Mouse (Mus musculus): ENCODE measurements around the gene Mtf1. TPM values are rescaled to one million over a fixed set of nuclear protein-coding genes. Genes with fewer than 3 reads are reported as not detected.

Gene Mtf1
- polyA plus RNA-seq, 1 experiment from 2014 or later = 9.1 TPM

DNA sequence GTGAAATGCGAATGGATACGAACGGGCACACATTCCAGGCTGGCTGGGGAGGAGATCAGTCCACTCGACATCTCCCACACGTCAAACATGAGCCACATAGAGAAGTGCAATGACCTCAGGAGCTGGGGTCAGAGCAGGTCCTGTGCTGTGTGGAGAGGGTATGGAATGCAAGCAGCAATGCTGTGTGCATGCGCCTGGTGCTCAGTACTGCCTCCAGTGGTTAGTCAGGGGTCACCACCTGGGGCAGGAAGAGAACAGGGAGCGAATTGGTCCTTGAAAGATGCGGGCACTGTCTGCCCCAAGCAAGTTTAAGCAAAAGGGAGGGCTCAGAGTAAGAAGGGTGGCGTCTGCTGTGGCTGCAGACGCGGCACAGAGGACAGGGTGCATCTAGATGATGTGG is 41.6 kb downstream of the Mtf1 start:
- H3K4me3 ChIP-seq (ENCODE audit: low read depth, low read length) = no peak overlapping the region
- H3K9ac ChIP-seq (replicated peaks) = no peak overlapping the region
- TF ChIP-seq EP300 (IDR thresholded peaks at IDR 0.05; ENCODE audit: low read depth) = no peak
- peak; percentile 89 for TF ChIP-seq CTCF (IDR thresholded peaks at IDR 0.05; ENCODE audit: low read depth)
- peak; percentile 64 for ATAC-seq
- H3K4me2 ChIP-seq (ENCODE audit: low read depth, low read length) = no peak overlapping the region
- H3K27ac ChIP-seq (ENCODE audit: low read depth) = no peak overlapping the region
- H3K4me1 ChIP-seq (ENCODE audit: insufficient read depth) = no peaks in the 10 kb centered on the region
- DNase-seq = peak; percentile 57
- WGBS (ENCODE audit: insufficient replicate concordance) = 61% methylated on average over 11 of the region's 11 CpGs
- no peaks in the 10 kb centered on the region for H3K27me3 ChIP-seq (ENCODE audit: insufficient read depth, low read length)
- peaks cover 26% of the 10 kb centered on the region for H3K36me3 ChIP-seq (replicated peaks; ENCODE audit: insufficient read depth, low read length)
- no peaks in the 10 kb centered on the region for H3K9me3 ChIP-seq (ENCODE audit: low read length)

DNA sequence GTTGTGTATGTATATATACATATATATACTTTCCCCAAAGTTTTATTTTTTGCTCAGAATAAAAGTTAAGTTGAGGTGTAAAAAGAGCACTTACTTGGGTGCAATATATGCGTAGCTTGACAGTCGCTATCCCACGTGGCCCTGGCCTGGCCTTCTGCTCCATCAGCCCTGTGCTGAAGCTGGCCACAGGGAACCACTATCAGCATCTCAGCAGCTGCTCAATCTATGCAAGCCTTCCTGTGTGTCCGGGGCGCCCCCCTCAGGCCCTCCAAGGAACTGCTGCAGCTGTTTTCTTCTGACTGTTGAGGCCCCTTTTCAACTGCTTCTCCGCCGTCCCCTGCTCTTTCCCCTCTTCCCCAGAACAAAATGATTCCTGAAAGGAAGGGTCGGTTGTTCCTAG is 45.7 kb downstream of the Mtf1 start:
- Histone ChIP-seq H3K4me1 (ENCODE audit: insufficient read depth) (peaks cover 14% of the 10 kb centered on the region), H3K27ac (ENCODE audit: low read depth) (no peak overlapping the region), H3K36me3 (replicated peaks; ENCODE audit: insufficient read depth, low read length) (peaks cover 9% of the 10 kb centered on the region; the same call in 1 of the 2 replicates), H3K4me3 (ENCODE audit: low read depth, low read length) (no peak overlapping the region), H3K9ac (replicated peaks) (no peak overlapping the region), H3K27me3 (ENCODE audit: insufficient read depth, low read length) (no peaks in the 10 kb centered on the region), H3K4me2 (ENCODE audit: low read depth, low read length) (no peak overlapping the region), H3K9me3 (ENCODE audit: low read length) (no peaks in the 10 kb centered on the region)
- 10% methylated on average over 8 of the region's 8 CpGs for WGBS (ENCODE audit: insufficient replicate concordance)
- TF ChIP-seq EP300 (IDR thresholded peaks at IDR 0.05; ENCODE audit: low read depth) (no peak), CTCF (IDR thresholded peaks at IDR 0.05; ENCODE audit: low read depth) (peak; percentile 98)
- DNase-seq = peak; percentile 86
- peak; percentile 31 for ATAC-seq

DNA sequence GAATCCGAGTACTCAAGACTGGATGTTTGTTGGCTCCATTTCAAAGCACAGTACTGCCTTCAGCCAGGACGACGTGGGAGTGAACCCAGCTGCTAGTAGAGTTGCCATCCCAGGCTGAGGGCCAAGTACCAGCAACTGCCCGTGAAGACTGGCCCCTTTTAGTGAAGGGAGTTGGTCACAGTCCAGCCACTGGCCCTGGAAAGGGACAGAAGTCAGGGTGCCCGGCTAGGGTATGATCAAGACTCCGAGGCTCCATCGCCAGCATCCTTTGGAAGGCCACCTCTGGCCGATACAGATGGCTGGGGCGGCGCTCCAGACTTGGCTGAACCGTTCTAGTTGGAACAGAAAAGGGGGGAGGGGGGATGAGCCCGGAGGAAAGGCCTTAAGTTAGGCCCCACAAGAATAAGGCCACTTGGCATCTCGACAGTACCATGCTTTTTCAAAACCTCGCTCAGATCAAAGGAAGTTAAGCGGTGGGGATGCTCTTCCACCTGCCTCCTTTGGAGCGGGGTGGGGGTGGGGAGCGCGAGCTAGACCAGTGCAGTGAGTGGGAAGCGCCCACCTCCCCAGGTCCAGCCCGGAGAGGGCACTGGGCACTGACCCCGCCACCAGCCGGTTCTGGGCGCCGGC is 47.8 kb downstream of the Mtf1 start:
- Histone ChIP-seq H3K9me3 (ENCODE audit: low read length) (no peaks in the 10 kb centered on the region), H3K9ac (replicated peaks) (peak overlapping the region; percentile 94), H3K4me2 (ENCODE audit: low read depth, low read length) (peak overlapping the region; percentile 83), H3K27ac (ENCODE audit: low read depth) (peak overlapping the region; percentile 96), H3K27me3 (ENCODE audit: insufficient read depth, low read length) (no peaks in the 10 kb centered on the region), H3K4me1 (ENCODE audit: insufficient read depth) (peaks cover 14% of the 10 kb centered on the region), H3K4me3 (ENCODE audit: low read depth, low read length) (peak overlapping the region; percentile 99), H3K36me3 (replicated peaks; ENCODE audit: insufficient read depth, low read length) (peaks cover 14% of the 10 kb centered on the region)
- ATAC-seq (peak; percentile 4; the same call in 1 of the 2 replicates), DNase-seq (no peak)
- 10% methylated on average over 20 of the region's 24 CpGs for WGBS (ENCODE audit: insufficient replicate concordance)
- TF ChIP-seq CTCF (IDR thresholded peaks at IDR 0.05; ENCODE audit: low read depth) (no peak), EP300 (IDR thresholded peaks at IDR 0.05; ENCODE audit: low read depth) (no peak)

DNA sequence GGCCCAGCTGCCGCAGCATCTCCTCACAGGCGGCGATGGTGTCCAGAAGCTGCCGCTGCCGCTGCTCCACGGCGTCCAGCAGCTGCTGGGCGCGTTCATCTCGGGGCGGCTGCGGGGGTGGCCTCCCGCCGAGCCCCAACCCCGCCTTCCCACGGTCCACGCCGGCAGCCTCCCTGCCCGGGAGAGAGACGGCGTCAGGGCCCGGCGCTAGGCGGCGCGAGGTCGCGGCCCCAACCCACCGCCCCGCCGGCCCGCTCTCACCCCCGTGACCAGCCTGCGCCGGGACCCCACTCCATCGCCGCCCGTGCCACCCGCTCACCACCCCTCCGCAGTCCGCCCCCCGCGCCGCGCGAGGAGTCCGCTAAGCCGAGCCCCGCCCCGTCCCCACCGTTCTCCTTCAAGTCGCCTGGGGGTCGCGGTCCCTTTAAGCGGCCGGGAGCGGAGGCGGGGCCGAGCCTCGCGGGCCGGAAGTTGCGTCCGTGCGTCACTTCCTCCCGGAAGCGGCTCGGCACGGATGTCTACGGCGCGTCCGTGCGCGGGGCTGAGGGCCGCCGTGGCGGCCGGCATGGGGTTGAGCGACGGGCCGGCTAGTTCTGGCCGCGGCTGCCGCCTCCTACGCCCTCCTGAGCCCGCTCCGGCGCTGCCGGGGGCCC is 48.5 kb downstream of the Mtf1 start, which contains the start of gene Yrdc:
Gene Yrdc, plus strand, starts transcription at position 419 of the 653 bp plus-strand sequence.
- H3K9me3 ChIP-seq (ENCODE audit: low read length) = no peaks in the 10 kb centered on the region
- no peaks in the 10 kb centered on the region for H3K27me3 ChIP-seq (ENCODE audit: insufficient read depth, low read length)
- WGBS (ENCODE audit: insufficient replicate concordance) = under 1% methylated on average over 55 of the region's 90 CpGs
- peak within 1 kb of the TSS; percentile 99 for H3K4me3 ChIP-seq (ENCODE audit: low read depth, low read length)
- no peak for TF ChIP-seq CTCF (IDR thresholded peaks at IDR 0.05; ENCODE audit: low read depth)
- no peak for TF ChIP-seq EP300 (IDR thresholded peaks at IDR 0.05; ENCODE audit: low read depth)
- H3K4me2 ChIP-seq (ENCODE audit: low read depth, low read length) = peak within 1 kb of the TSS; percentile 83
- H3K4me1 ChIP-seq (ENCODE audit: insufficient read depth) = peaks cover 14% of the 10 kb centered on the region
- ATAC-seq (peak; percentile 94), DNase-seq (peak; percentile 96)
- peak within 1 kb of the TSS; percentile 96 for H3K27ac ChIP-seq (ENCODE audit: low read depth)
- peak within 1 kb of the TSS; percentile 94 for H3K9ac ChIP-seq (replicated peaks)
- peaks cover 16% of the 10 kb centered on the region for H3K36me3 ChIP-seq (replicated peaks; ENCODE audit: insufficient read depth, low read length)

DNA sequence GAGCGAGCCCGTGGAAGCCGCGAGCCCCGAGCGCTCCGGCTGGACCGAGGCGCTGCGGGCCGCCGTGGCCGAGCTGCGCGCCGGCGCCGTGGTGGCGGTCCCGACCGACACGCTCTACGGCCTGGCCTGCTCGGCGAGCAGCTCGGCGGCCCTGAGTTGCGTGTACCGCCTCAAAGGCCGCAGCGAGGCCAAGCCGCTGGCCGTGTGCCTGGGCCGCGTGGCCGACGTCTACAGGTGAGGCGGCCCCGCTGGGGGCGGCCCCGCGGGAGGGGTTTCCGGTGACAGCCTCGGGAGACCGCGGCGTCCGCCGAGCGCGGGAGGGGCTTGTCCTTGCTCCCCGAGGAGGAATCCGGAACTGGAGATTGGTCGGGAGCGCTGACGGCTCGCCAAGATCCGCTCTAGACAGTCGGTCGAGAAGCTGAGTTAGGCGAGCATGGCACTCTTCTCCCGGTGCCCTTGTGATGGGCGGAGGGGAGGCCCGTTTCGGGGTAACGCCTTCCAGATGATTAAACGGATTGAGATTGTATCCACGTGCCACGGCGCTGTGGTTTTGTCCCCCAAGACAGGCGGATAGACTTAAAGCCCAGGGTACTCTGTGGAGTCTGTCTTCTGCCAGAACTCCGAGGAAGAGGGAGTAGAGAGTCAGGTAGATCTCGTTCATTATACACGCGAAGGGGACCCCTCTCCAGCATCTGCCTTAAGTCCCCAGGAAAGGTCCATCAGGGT is 49.2 kb downstream of the Mtf1 start, which contains the start of gene 1110065P20Rik:
Gene 1110065P20Rik, minus strand, starts transcription at position 264 of the 726 bp plus-strand sequence.
- ATAC-seq = peak; percentile 65
- WGBS (ENCODE audit: insufficient replicate concordance) = under 1% methylated on average over 66 of the region's 75 CpGs
- peak within 1 kb of the TSS; percentile 99 for H3K4me3 ChIP-seq (ENCODE audit: low read depth, low read length)

DNA sequence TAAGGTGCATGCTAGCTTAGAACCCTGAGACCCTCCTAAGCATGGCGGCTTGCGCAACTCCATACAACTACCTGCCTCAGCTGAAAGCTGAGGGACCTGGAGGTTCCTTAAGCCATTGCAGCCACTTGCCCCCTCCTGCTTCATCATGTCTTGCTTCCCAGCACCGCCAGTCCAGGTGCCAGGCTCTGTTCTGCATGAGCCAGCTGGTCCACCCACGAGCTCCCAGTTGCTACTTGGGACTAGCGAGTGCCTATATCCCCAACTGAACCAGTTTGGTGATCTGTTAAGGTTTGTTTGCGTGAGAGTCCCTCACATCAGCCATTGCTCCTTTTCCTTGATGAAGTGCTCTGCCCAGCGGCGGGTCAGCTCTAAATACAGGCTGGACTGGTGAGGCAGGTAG is 54.4 kb downstream of the Mtf1 start:
- WGBS (ENCODE audit: insufficient replicate concordance) = 88% methylated on average over 8 of the region's 8 CpGs
- TF ChIP-seq CTCF (IDR thresholded peaks at IDR 0.05; ENCODE audit: low read depth) (no peak), EP300 (IDR thresholded peaks at IDR 0.05; ENCODE audit: low read depth) (no peak)
- Histone ChIP-seq H3K27me3 (ENCODE audit: insufficient read depth, low read length) (peaks cover 10% of the 10 kb centered on the region), H3K9ac (replicated peaks) (no peak overlapping the region), H3K4me1 (ENCODE audit: insufficient read depth) (peaks cover 9% of the 10 kb centered on the region), H3K36me3 (replicated peaks; ENCODE audit: insufficient read depth, low read length) (peaks cover 22% of the 10 kb centered on the region), H3K27ac (ENCODE audit: low read depth) (no peak overlapping the region), H3K4me2 (ENCODE audit: low read depth, low read length) (no peak overlapping the region), H3K4me3 (ENCODE audit: low read depth, low read length) (no peak overlapping the region), H3K9me3 (ENCODE audit: low read length) (no peaks in the 10 kb centered on the region)
- DNase-seq = no peak
- no peak for ATAC-seq

More for the DNA sequence above, 49.2 kb downstream of the Mtf1 start, which contains the start of gene 1110065P20Rik:
- Histone ChIP-seq H3K9ac (replicated peaks) (peak within 1 kb of the TSS; percentile 94), H3K4me2 (ENCODE audit: low read depth, low read length) (peak within 1 kb of the TSS; percentile 83), H3K9me3 (ENCODE audit: low read length) (no peaks in the 10 kb centered on the region), H3K27ac (ENCODE audit: low read depth) (peak within 1 kb of the TSS; percentile 96), H3K27me3 (ENCODE audit: insufficient read depth, low read length) (no peaks in the 10 kb centered on the region), H3K4me1 (ENCODE audit: insufficient read depth) (peaks cover 14% of the 10 kb centered on the region), H3K36me3 (replicated peaks; ENCODE audit: insufficient read depth, low read length) (peaks cover 22% of the 10 kb centered on the region)
- TF ChIP-seq EP300 (IDR thresholded peaks at IDR 0.05; ENCODE audit: low read depth) (no peak), CTCF (IDR thresholded peaks at IDR 0.05; ENCODE audit: low read depth) (no peak)
- DNase-seq = peak; percentile 84

Measured in liver, postnatal 0 days (tissue).